Mouse (Mus musculus): ENCODE measurements at regions not wholly inside any gene's neighbourhood (a gene's known extent, or its start where the extent isn't known, plus 50 kb on each side); places are given as distances from the start of the nearest gene placed in this dataset.

DNA sequence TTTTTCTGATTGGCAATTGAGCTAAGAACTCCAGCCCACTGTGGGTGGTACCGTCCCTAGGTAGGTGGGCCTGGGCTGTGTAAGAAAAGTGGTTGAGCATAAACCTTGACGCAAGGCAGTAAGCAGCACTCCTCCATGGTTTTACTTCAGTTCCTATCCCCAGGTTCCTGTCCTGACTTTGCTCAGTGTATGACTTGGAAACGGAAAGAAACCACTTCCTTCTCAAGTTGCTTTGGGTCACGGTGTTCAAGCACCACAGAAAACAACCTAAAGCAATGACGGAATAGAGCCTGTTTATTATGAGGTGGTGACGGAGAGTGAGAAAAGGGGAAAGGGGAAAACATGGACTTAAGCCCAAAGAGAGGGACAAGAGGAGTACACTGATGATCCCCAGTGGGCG is 64.0 kb upstream of the Jak1 start:
- TF ChIP-seq CTCF (conservative IDR thresholded peaks at IDR 0.05 in 1 of 2, IDR thresholded peaks at IDR 0.05 in 1 of 2; ENCODE audit: low read depth in 2 of 2, low read length in 2 of 2) (no peak), RAD21 (IDR thresholded peaks at IDR 0.05; ENCODE audit: low read depth, low read length) (no peak), POLR2AphosphoS2 (IDR thresholded peaks at IDR 0.05; ENCODE audit: low read depth, low read length) (no peak), RCOR1 (conservative IDR thresholded peaks at IDR 0.05; ENCODE audit: low read depth, low read length) (no peak), CHD1 (IDR thresholded peaks at IDR 0.05; ENCODE audit: low read depth, low read length) (no peak), MYC (IDR thresholded peaks at IDR 0.05; ENCODE audit: low read depth, low read length) (no peak), TBP (conservative IDR thresholded peaks at IDR 0.05; ENCODE audit: low read depth, low read length) (no peak), MAFK (IDR thresholded peaks at IDR 0.05; ENCODE audit: insufficient replicate concordance, low read length) (no peak)
